Mouse (Mus musculus) embryonic fibroblast, embryonic 13.5 days (primary cell): Measurements from ENCODE around the gene Gm20388.

Experiments used
- CTCF ChIP-seq: IDR thresholded peaks from 2 replicates; pipeline ENCODE4 v1.5.1; 2011; ENCODE audit warnings: mild to moderate bottlenecking, control low read depth, low read length, moderate library complexity, borderline replicate concordance; ENCODE audit not compliant: insufficient read depth
- POLR2A ChIP-seq: IDR thresholded peaks from 2 replicates; pipeline ENCODE4 v1.6.1; 2011; ENCODE audit warnings: low read depth, mild to moderate bottlenecking, control low read depth, low read length, moderate library complexity

GRCm38 (mm10) chr8:123290166-123290565 is 3379.5 kb downstream of the Gm20388 start:
- peak; percentile 53; the same call in 1 of the 2 replicates for TF ChIP-seq CTCF
- TF ChIP-seq POLR2A: no peak
